Mouse (Mus musculus) heart, postnatal 36 days (tissue): ENCODE results near the gene Cbfb. TPM values are rescaled to one million over a fixed set of nuclear protein-coding genes. Genes with fewer than 3 reads are reported as not detected.

ENCODE experiments used
- DNase-seq, 2 experiments: peaks; one replicate each; pipeline ENCODE4 v3.0.0; 2021 to 2022
- intact Hi-C: fragments of 180-260 bp; cut with DNase I; formaldehyde crosslinking; loops from one replicate; pipeline ENCODE4 v1.15.1; 2025
- total RNA-seq, 2 experiments: library from RNA; stranded (reverse); gene quantifications; 2 replicates each; pipeline ENCODE4 v1.2.3; 2021

The Cbfb gene
- total RNA-seq, 2 experiments from 2014 or later = 21.5 to 24.1 TPM

GRCm38 (mm10) chr8:105233126-105233935, 62.9 kb downstream of the Cbfb start:
- intact Hi-C loops = no loop called here
- DNase-seq = no peak

- intact Hi-C loops = no loop called here
- no peak for DNase-seq
These were observed 64.7 kb downstream of the Cbfb start for GRCm38 (mm10) chr8:105235206-105235605.

GRCm38 (mm10) chr8:105237442-105238142, 67.1 kb downstream of the Cbfb start:
- no peak for DNase-seq
- intact Hi-C loops = no loop called here

GRCm38 (mm10) chr8:105241016-105241415, 70.5 kb downstream of the Cbfb start:
- DNase-seq = no peak
- intact Hi-C loops = no loop called here

GRCm38 (mm10) chr8:105251954-105252353, 81.5 kb downstream of the Cbfb start:
- DNase-seq = no peak
- intact Hi-C loops = no loop called here

- intact Hi-C loops = no loop called here
- DNase-seq = no peak
These were observed 82.4 kb downstream of the Cbfb start for GRCm38 (mm10) chr8:105252680-105253537.

- intact Hi-C loops = no loop called here
- no peak for DNase-seq
These were observed 83.3 kb downstream of the Cbfb start for GRCm38 (mm10) chr8:105253766-105254151.

- DNase-seq = peak; percentile 90 to 93
- intact Hi-C loops = no loop called here
These were observed 83.9 kb downstream of the Cbfb start for GRCm38 (mm10) chr8:105254152-105254965.

GRCm38 (mm10) chr8:105254966-105255350, 84.5 kb downstream of the Cbfb start, which contains the start of gene B3gnt9:
Gene B3gnt9 (minus strand): TSS chr8:105255153.
- peak; percentile 73 to 82 for DNase-seq
- intact Hi-C loops = loop anchor here (5.0 kb wide), 1 partner anchor 98 kb away; no protein-coding TSS in a partner anchor

- no peak for DNase-seq
- intact Hi-C loops = loop anchor here (2.0 to 5.0 kb wide), 2 partner anchors 23 to 100 kb away; no protein-coding TSS in a partner anchor
These were observed 87.0 kb downstream of the Cbfb start for GRCm38 (mm10) chr8:105257318-105258114.

GRCm38 (mm10) chr8:105258911-105259720, 88.6 kb downstream of the Cbfb start:
- no peak for DNase-seq
- intact Hi-C loops = loop anchor here (2.0 to 5.0 kb wide), 2 partner anchors 22 to 102 kb away; no protein-coding TSS in a partner anchor

- intact Hi-C loops = loop anchor here (2.0 to 5.0 kb wide), 2 partner anchors 21 to 103 kb away; no protein-coding TSS in a partner anchor
- DNase-seq = peak; percentile 81 to 82
These were observed 89.3 kb downstream of the Cbfb start for GRCm38 (mm10) chr8:105259721-105260320.

GRCm38 (mm10) chr8:105260371-105261099, 90.1 kb downstream of the Cbfb start:
- no peak for DNase-seq
- intact Hi-C loops = no loop called here

GRCm38 (mm10) chr8:105261326-105261980, 91.0 kb downstream of the Cbfb start:
- intact Hi-C loops = no loop called here
- no peak for DNase-seq

GRCm38 (mm10) chr8:105263244-105263912, 92.9 kb downstream of the Cbfb start:
- intact Hi-C loops = no loop called here
- no peak for DNase-seq
